Mouse (Mus musculus) thymus, adult 2 months (tissue): ENCODE measurements at regions not wholly inside any gene's neighbourhood (a gene's known extent, or its start where the extent isn't known, plus 50 kb on each side); places are given as distances from the start of the nearest gene placed in this dataset.

Source experiments
- CTCF ChIP-seq: fragments of 200-500 bp; IDR thresholded peaks from 2 replicates; pipeline ENCODE4 v1.5.1; 2012; ENCODE audit warnings: mild to moderate bottlenecking, control low read depth, low read length, moderate library complexity, borderline replicate concordance; ENCODE audit not compliant: control insufficient read depth, poor library complexity, insufficient read depth; ENCODE audit errors: extremely low read depth
- POLR2A ChIP-seq: fragments of 200-500 bp; IDR thresholded peaks from 2 replicates; pipeline ENCODE4 v1.6.1; 2012; ENCODE audit warnings: mild to moderate bottlenecking, low read length, control low read depth, moderate library complexity; ENCODE audit not compliant: control insufficient read depth, poor library complexity, insufficient read depth; ENCODE audit errors: extremely low read depth

DNA sequence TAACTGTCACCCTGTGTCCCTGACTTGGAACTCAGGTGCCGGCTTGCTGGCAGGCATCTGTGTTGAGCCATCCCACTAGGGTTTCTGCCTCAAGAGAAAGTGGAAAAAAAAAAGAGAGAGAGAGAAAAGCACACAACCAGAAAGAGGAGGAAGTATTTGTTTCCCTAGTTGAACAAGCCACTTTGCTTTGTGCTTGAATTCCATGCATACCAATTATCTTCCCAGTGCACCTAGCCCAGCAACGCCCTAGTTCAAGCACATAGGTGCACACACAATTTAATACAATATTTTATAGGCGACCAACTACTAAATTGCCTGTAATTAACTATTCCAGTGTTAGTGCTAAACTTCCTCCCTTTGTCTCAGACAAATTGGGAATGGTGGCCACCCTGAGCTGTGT is 230.3 kb downstream of the Ccdc91 start:
- TF ChIP-seq POLR2A: no peak
- no peak for TF ChIP-seq CTCF
